Mouse (Mus musculus): ENCODE results near the gene Chchd10.

Chchd10 gene

GRCm38 (mm10) chr10:75954381-75954811, 21.5 kb downstream of the Chchd10 start, which contains the start of gene Gm5134:
Gm5134 (plus strand) TSS chr10:75954514.
- DNase-seq = peak; percentile 36

GRCm38 (mm10) chr10:75973846-75974245, 40.9 kb downstream of the Chchd10 start:
- DNase-seq = no peak

GRCm38 (mm10) chr10:75975216-75975615, 42.3 kb downstream of the Chchd10 start:
- DNase-seq = peak; percentile 12

GRCm38 (mm10) chr10:75978119-75978834, 45.3 kb downstream of the Chchd10 start:
- no peak for DNase-seq

GRCm38 (mm10) chr10:75978835-75979157, 45.9 kb downstream of the Chchd10 start:
- no peak for DNase-seq

GRCm38 (mm10) chr10:75979432-75979831, 46.5 kb downstream of the Chchd10 start:
- no peak for DNase-seq
